Mouse (Mus musculus): ENCODE results near the gene Cdk6. TPM values are rescaled to one million over a fixed set of nuclear protein-coding genes. Genes with fewer than 3 reads are reported as not detected.

Cdk6 gene
- polyA plus RNA-seq, 1 experiment from 2014 or later = 16.6 TPM

- peaks cover 2% of the 10 kb centered on the region; the same call in 1 of the 2 replicates for H3K4me1 ChIP-seq (replicated peaks; ENCODE audit: control insufficient read depth, insufficient read depth)
- no peaks in the 10 kb centered on the region for H3K9me3 ChIP-seq (ENCODE audit: control insufficient read depth, low read length)
- H3K36me3 ChIP-seq (ENCODE audit: control insufficient read depth, insufficient read depth, low read length) = no peaks in the 10 kb centered on the region
- DNase-seq (ENCODE audit: low spot score) (no peak), ATAC-seq (ENCODE audit: low FRiP score, low TSS enrichment) (no peak)
- H3K9ac ChIP-seq (ENCODE audit: low read length) = no peak overlapping the region
- no peaks in the 10 kb centered on the region for H3K27me3 ChIP-seq (ENCODE audit: control insufficient read depth, insufficient read depth, low read length)
- 74% methylated on average over 3 of the region's 3 CpGs for WGBS
- TF ChIP-seq EP300 (optimal IDR thresholded peaks at IDR 0.05) (no peak), CTCF (IDR thresholded peaks at IDR 0.05; ENCODE audit: low read depth) (no peak)
- no peak overlapping the region for H3K4me2 ChIP-seq (replicated peaks; ENCODE audit: low read depth)
- H3K4me3 ChIP-seq (ENCODE audit: low read depth, low read length) = no peak overlapping the region
- no peak overlapping the region for H3K27ac ChIP-seq (replicated peaks)
Observed at GRCm38 (mm10) chr5:3463758-3464157, 122.5 kb downstream of the Cdk6 start.

DNA sequence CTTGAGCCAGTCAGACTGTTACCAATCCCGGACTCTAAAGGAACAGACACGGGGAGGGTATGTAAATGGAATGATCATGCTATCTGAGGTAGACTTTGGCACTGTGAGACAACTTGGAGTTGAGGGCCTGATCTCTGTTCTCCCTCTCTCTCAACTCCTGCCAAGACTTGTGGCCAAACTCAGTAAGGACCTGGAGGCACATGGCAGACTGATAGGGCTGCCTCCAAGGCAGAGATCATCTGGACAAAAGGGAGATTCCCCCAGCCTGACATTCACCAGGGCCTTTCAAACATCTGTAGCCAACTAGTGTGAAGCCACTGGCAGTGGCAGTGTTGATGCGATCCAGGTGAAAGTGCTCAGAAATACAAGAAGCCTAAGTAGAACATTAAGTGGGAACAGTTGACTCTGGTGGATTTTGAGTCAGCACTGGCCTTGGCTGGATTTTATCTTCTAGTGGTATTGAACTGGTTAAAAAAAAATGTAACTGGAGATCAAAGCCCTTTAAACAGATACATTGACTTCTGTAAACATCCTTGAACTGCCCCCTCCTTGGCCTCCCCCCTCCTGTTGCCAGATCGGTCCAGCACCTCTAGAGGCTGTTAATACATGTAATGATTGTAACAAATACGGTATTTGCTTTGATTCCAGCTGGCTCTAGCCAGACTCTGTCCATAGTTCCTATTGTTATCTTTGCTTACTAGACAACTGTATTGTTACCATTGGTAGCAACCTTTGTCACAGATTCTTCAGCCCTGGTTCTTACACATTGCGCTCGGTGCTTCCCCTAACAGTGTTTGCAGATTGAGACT, 125.0 kb downstream of the Cdk6 start:
- DNase-seq (ENCODE audit: low spot score) (no peak), ATAC-seq (ENCODE audit: low FRiP score, low TSS enrichment) (no peak)
- Histone ChIP-seq H3K36me3 (ENCODE audit: control insufficient read depth, insufficient read depth, low read length) (no peaks in the 10 kb centered on the region), H3K9ac (ENCODE audit: low read length) (no peak overlapping the region), H3K4me2 (replicated peaks; ENCODE audit: low read depth) (no peak overlapping the region), H3K27me3 (ENCODE audit: control insufficient read depth, insufficient read depth, low read length) (no peaks in the 10 kb centered on the region), H3K27ac (replicated peaks) (no peak overlapping the region), H3K4me1 (replicated peaks; ENCODE audit: control insufficient read depth, insufficient read depth) (peaks cover 2% of the 10 kb centered on the region; the same call in 1 of the 2 replicates), H3K4me3 (ENCODE audit: low read depth, low read length) (no peak overlapping the region), H3K9me3 (ENCODE audit: control insufficient read depth, low read length) (no peaks in the 10 kb centered on the region)
- TF ChIP-seq CTCF (IDR thresholded peaks at IDR 0.05; ENCODE audit: low read depth) (no peak), EP300 (optimal IDR thresholded peaks at IDR 0.05) (no peak)
- 43% methylated on average over 7 of the region's 7 CpGs for WGBS

DNA sequence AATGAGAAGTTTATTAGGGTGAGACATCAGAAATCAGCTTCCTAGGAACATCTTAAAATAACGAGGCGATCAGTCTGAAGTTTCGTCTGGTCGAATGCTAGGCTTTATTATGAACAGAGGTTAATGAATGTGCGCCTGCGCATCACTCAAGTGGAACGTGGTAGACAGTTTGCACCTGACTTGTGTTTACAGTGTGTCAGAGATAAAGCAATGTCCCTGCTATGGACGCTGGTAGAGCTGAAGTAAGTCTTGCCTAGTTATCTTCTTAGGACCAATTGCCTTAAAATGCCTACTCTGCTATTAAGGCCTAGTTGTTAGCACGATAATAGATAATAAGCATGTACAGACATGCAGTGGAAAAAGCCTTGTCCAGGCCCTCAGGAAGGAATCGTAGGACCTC, 129.6 kb downstream of the Cdk6 start:
- Histone ChIP-seq H3K36me3 (ENCODE audit: control insufficient read depth, insufficient read depth, low read length) (no peaks in the 10 kb centered on the region), H3K9me3 (ENCODE audit: control insufficient read depth, low read length) (no peaks in the 10 kb centered on the region), H3K4me3 (ENCODE audit: low read depth, low read length) (no peak overlapping the region), H3K27ac (replicated peaks) (no peak overlapping the region), H3K4me1 (replicated peaks; ENCODE audit: control insufficient read depth, insufficient read depth) (peaks cover 2% of the 10 kb centered on the region; the same call in 1 of the 2 replicates), H3K4me2 (replicated peaks; ENCODE audit: low read depth) (no peak overlapping the region), H3K27me3 (ENCODE audit: control insufficient read depth, insufficient read depth, low read length) (no peaks in the 10 kb centered on the region), H3K9ac (ENCODE audit: low read length) (no peak overlapping the region)
- WGBS = 76% methylated on average over 10 of the region's 10 CpGs
- DNase-seq (ENCODE audit: low spot score) = no peak
- TF ChIP-seq CTCF (IDR thresholded peaks at IDR 0.05; ENCODE audit: low read depth) (no peak), EP300 (optimal IDR thresholded peaks at IDR 0.05) (no peak)
- no peak for ATAC-seq (ENCODE audit: low FRiP score, low TSS enrichment)

DNA sequence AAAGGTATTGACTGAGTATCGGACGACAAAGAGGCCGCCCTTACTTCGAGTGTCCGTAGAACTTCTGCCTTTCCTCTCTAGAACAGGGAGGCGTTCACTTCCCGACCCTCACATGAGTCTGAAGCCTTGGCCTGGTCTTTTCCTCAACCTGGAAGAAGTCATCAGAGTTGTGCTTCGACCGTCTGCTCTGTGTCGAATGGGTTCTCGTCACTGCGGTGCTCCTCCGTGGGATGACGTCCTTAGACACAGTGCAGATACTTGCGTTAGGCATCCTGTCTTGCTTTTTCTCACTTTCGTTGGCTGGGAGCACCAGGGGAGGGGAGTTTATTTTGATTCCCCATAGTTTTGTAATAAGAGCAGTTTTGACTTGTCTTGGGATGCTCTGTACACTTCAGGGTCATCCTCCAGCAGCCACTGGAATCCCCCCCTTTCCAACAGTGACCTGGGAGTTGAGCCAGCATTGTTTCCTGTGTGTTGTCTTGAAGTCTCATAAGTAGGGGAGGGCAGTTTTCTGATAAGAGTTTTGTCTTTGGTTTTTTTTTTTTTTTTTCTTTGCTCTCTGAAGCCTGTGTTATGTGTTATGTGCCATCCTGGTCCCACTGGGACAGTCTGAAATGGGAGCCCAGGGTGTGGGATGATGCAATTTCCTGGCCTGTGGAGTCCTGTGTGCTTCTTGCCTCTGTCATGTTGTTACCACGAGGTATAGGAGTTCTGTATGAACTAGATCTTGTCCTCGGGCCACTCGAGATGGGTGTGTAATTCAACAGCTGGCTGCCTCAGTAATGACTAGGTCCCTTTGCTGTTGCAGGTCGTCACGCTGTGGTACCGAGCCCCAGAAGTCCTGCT, 131.2 kb downstream of the Cdk6 start:
- Histone ChIP-seq H3K9ac (ENCODE audit: low read length) (no peak overlapping the region), H3K36me3 (ENCODE audit: control insufficient read depth, insufficient read depth, low read length) (no peaks in the 10 kb centered on the region), H3K27ac (replicated peaks) (no peak overlapping the region), H3K4me2 (replicated peaks; ENCODE audit: low read depth) (no peak overlapping the region), H3K4me1 (replicated peaks; ENCODE audit: control insufficient read depth, insufficient read depth) (no peaks in the 10 kb centered on the region), H3K9me3 (ENCODE audit: control insufficient read depth, low read length) (no peaks in the 10 kb centered on the region), H3K4me3 (ENCODE audit: low read depth, low read length) (no peak overlapping the region), H3K27me3 (ENCODE audit: control insufficient read depth, insufficient read depth, low read length) (no peaks in the 10 kb centered on the region)
- no peak for DNase-seq (ENCODE audit: low spot score)
- ATAC-seq (ENCODE audit: low FRiP score, low TSS enrichment) = no peak
- 81% methylated on average over 22 of the region's 22 CpGs for WGBS
- TF ChIP-seq CTCF (IDR thresholded peaks at IDR 0.05; ENCODE audit: low read depth) (no peak), EP300 (optimal IDR thresholded peaks at IDR 0.05) (no peak)

DNA sequence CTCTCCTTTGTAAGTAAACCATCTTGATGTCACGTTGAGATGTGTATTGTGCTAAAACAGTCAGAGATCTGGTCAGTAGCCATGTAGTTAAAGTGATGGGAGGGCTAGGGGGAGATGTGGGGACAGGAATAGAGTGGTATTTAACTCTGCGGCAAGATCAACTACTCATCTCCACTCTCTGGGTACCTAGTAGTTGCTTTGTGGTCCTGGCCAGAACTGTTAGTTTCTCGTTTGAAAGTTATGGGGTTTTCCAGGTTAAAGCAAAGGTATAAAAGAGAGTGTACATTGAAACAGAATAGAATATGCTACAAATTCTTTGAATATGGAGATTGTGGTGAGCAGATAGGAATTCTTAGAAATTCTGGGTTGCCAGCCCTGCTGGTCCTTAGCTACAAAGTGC, 136.4 kb downstream of the Cdk6 start:
- no peak for ATAC-seq (ENCODE audit: low FRiP score, low TSS enrichment)
- H3K4me2 ChIP-seq (replicated peaks; ENCODE audit: low read depth) = no peak overlapping the region
- TF ChIP-seq EP300 (optimal IDR thresholded peaks at IDR 0.05) = no peak
- no peak for TF ChIP-seq CTCF (IDR thresholded peaks at IDR 0.05; ENCODE audit: low read depth)
- H3K27ac ChIP-seq (replicated peaks) = no peak overlapping the region
- H3K36me3 ChIP-seq (ENCODE audit: control insufficient read depth, insufficient read depth, low read length) = no peaks in the 10 kb centered on the region
- 67% methylated on average over 3 of the region's 3 CpGs for WGBS
- no peaks in the 10 kb centered on the region for H3K27me3 ChIP-seq (ENCODE audit: control insufficient read depth, insufficient read depth, low read length)
- H3K9ac ChIP-seq (ENCODE audit: low read length) = no peak overlapping the region
- no peaks in the 10 kb centered on the region for H3K9me3 ChIP-seq (ENCODE audit: control insufficient read depth, low read length)
- H3K4me3 ChIP-seq (ENCODE audit: low read depth, low read length) = no peak overlapping the region
- no peaks in the 10 kb centered on the region for H3K4me1 ChIP-seq (replicated peaks; ENCODE audit: control insufficient read depth, insufficient read depth)
- DNase-seq (ENCODE audit: low spot score) = no peak

DNA sequence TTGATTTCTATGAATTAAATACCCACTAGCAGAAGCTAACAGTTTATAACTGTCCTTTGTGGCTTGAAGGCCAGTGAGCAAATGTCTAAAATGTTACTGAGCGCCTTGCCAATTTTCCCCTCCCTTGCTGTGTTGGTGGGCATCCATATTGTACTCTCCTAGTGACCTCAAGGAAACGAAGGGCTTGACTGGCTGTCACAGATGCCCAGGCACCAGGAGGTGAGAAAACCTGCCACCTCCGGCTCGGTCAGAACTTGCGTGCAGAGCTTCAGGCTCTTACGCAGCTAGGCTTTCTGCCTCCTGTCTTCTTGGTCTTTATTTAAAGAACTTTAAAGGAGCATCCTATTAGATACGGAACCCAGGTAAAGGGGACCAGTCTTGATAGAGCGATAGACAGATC, 136.9 kb downstream of the Cdk6 start:
- H3K4me3 ChIP-seq (ENCODE audit: low read depth, low read length) = no peak overlapping the region
- H3K36me3 ChIP-seq (ENCODE audit: control insufficient read depth, insufficient read depth, low read length) = no peaks in the 10 kb centered on the region
- TF ChIP-seq CTCF (IDR thresholded peaks at IDR 0.05; ENCODE audit: low read depth) (no peak), EP300 (optimal IDR thresholded peaks at IDR 0.05) (no peak)
- ATAC-seq (ENCODE audit: low FRiP score, low TSS enrichment) (no peak), DNase-seq (ENCODE audit: low spot score) (no peak)
- no peaks in the 10 kb centered on the region for H3K9me3 ChIP-seq (ENCODE audit: control insufficient read depth, low read length)
- WGBS = 94% methylated on average over 8 of the region's 8 CpGs
- no peak overlapping the region for H3K4me2 ChIP-seq (replicated peaks; ENCODE audit: low read depth)
- H3K27me3 ChIP-seq (ENCODE audit: control insufficient read depth, insufficient read depth, low read length) = no peaks in the 10 kb centered on the region
- no peak overlapping the region for H3K27ac ChIP-seq (replicated peaks)
- H3K9ac ChIP-seq (ENCODE audit: low read length) = no peak overlapping the region
- no peaks in the 10 kb centered on the region for H3K4me1 ChIP-seq (replicated peaks; ENCODE audit: control insufficient read depth, insufficient read depth)
